Mouse (Mus musculus): Measurements from ENCODE around the gene Ano8. TPM values are rescaled to one million over a fixed set of nuclear protein-coding genes. Genes with fewer than 3 reads are reported as not detected.

The Ano8 gene
- polyA plus RNA-seq, 1 experiment from 2014 or later = 3.2 TPM

GRCm38 (mm10) chr8:71495811-71496210 is 10.0 kb upstream of the Ano8 start:
- H3K27me3 ChIP-seq (replicated peaks; ENCODE audit: low read depth, poor library complexity, severe bottlenecking) = no peaks in the 10 kb centered on the region
- 90% methylated on average over 5 of the region's 5 CpGs for WGBS

GRCm38 (mm10) chr8:71495039-71495438 is 9.3 kb upstream of the Ano8 start:
- peaks cover 51% of the 10 kb centered on the region for H3K4me1 ChIP-seq
- peak; percentile 87 for DNase-seq (ENCODE audit: low spot score)
- 25% methylated on average over 16 of the region's 16 CpGs for WGBS
- peaks cover 41% of the 10 kb centered on the region for H3K36me3 ChIP-seq (replicated peaks)
- H3K27me3 ChIP-seq (replicated peaks; ENCODE audit: low read depth, poor library complexity, severe bottlenecking) = no peaks in the 10 kb centered on the region
- H3K27ac ChIP-seq (replicated peaks) = peak overlapping the region; percentile 35; the same call in 1 of the 2 replicates
- no peak overlapping the region for H3K4me3 ChIP-seq
- no peaks in the 10 kb centered on the region for H3K9me3 ChIP-seq

More at GRCm38 (mm10) chr8:71495811-71496210, 10.0 kb upstream of the Ano8 start:
- no peak for DNase-seq (ENCODE audit: low spot score)
- Histone ChIP-seq H3K4me3 (no peak overlapping the region), H3K9me3 (no peaks in the 10 kb centered on the region), H3K36me3 (replicated peaks) (peaks cover 34% of the 10 kb centered on the region), H3K27ac (replicated peaks) (peak overlapping the region; percentile 26), H3K4me1 (peaks cover 53% of the 10 kb centered on the region)

- Histone ChIP-seq H3K27ac (replicated peaks) (peak overlapping the region; percentile 87), H3K4me1 (peaks cover 51% of the 10 kb centered on the region), H3K36me3 (replicated peaks) (peaks cover 48% of the 10 kb centered on the region), H3K9me3 (no peaks in the 10 kb centered on the region), H3K27me3 (replicated peaks; ENCODE audit: low read depth, poor library complexity, severe bottlenecking) (no peaks in the 10 kb centered on the region), H3K4me3 (peak overlapping the region; percentile 90)
- peak; percentile 89 for DNase-seq (ENCODE audit: low spot score)
- WGBS = under 1% methylated on average over 22 of the region's 22 CpGs
Observed at GRCm38 (mm10) chr8:71488454-71488853, 2.7 kb upstream of the Ano8 start.

GRCm38 (mm10) chr8:71487691-71488445 is 2.1 kb upstream of the Ano8 start, which contains the start of gene Gtpbp3:
TSS of gene Gtpbp3 (plus strand) at chr8:71488103.
- DNase-seq (ENCODE audit: low spot score) = peak; percentile 87
- Histone ChIP-seq H3K36me3 (replicated peaks) (peaks cover 48% of the 10 kb centered on the region), H3K9me3 (no peaks in the 10 kb centered on the region), H3K27me3 (replicated peaks; ENCODE audit: low read depth, poor library complexity, severe bottlenecking) (no peaks in the 10 kb centered on the region), H3K4me3 (peak within 1 kb of the TSS; percentile 90), H3K4me1 (peaks cover 51% of the 10 kb centered on the region), H3K27ac (replicated peaks) (peak within 1 kb of the TSS; percentile 87)
- WGBS = under 1% methylated on average over 33 of the region's 33 CpGs

- Histone ChIP-seq H3K27ac (replicated peaks) (peak overlapping the region; percentile 97), H3K36me3 (replicated peaks) (peaks cover 48% of the 10 kb centered on the region), H3K9me3 (no peaks in the 10 kb centered on the region), H3K4me3 (peak overlapping the region; percentile 92), H3K4me1 (peaks cover 59% of the 10 kb centered on the region), H3K27me3 (replicated peaks; ENCODE audit: low read depth, poor library complexity, severe bottlenecking) (peaks cover 12% of the 10 kb centered on the region)
- peak; percentile 42 for DNase-seq (ENCODE audit: low spot score)
- WGBS = 19% methylated on average over 7 of the region's 7 CpGs
Observed at GRCm38 (mm10) chr8:71486136-71486529, 370 bp upstream of the Ano8 start.

- DNase-seq (ENCODE audit: low spot score) = no peak
- peak overlapping the region; percentile 97; the same call in 1 of the 2 replicates for H3K27ac ChIP-seq (replicated peaks)
- H3K4me3 ChIP-seq = peak overlapping the region; percentile 92
- peaks cover 21% of the 10 kb centered on the region for H3K27me3 ChIP-seq (replicated peaks; ENCODE audit: low read depth, poor library complexity, severe bottlenecking)
- H3K36me3 ChIP-seq (replicated peaks) = peaks cover 50% of the 10 kb centered on the region
- peaks cover 61% of the 10 kb centered on the region for H3K4me1 ChIP-seq
- no peaks in the 10 kb centered on the region for H3K9me3 ChIP-seq
- WGBS = 94% methylated on average over 19 of the region's 19 CpGs
Observed at GRCm38 (mm10) chr8:71484736-71485135, 1.0 kb downstream of the Ano8 start.

- H3K4me1 ChIP-seq = peaks cover 52% of the 10 kb centered on the region
- 46% methylated on average over 8 of the region's 8 CpGs for WGBS
- no peaks in the 10 kb centered on the region for H3K9me3 ChIP-seq
- H3K27ac ChIP-seq (replicated peaks) = no peak overlapping the region
- peak; percentile 78 for DNase-seq (ENCODE audit: low spot score)
- peak overlapping the region; percentile 92 for H3K4me3 ChIP-seq
- H3K36me3 ChIP-seq (replicated peaks) = peaks cover 58% of the 10 kb centered on the region
- peaks cover 26% of the 10 kb centered on the region for H3K27me3 ChIP-seq (replicated peaks; ENCODE audit: low read depth, poor library complexity, severe bottlenecking)
Observed at GRCm38 (mm10) chr8:71483932-71484331, 1.8 kb downstream of the Ano8 start.

GRCm38 (mm10) chr8:71478943-71479342 is 6.8 kb downstream of the Ano8 start:
- 93% methylated on average over 11 of the region's 11 CpGs for WGBS
- Histone ChIP-seq H3K27me3 (replicated peaks; ENCODE audit: low read depth, poor library complexity, severe bottlenecking) (peaks cover 41% of the 10 kb centered on the region), H3K4me1 (peaks cover 41% of the 10 kb centered on the region), H3K9me3 (no peaks in the 10 kb centered on the region), H3K4me3 (peak overlapping the region; percentile 18; the same call in 1 of the 2 replicates), H3K36me3 (replicated peaks) (peaks cover 82% of the 10 kb centered on the region), H3K27ac (replicated peaks) (no peak overlapping the region)
- DNase-seq (ENCODE audit: low spot score) = no peak

GRCm38 (mm10) chr8:71477196-71477845 is 8.4 kb downstream of the Ano8 start:
- Histone ChIP-seq H3K27ac (replicated peaks) (peak overlapping the region; percentile 88), H3K9me3 (no peaks in the 10 kb centered on the region), H3K4me1 (peaks cover 40% of the 10 kb centered on the region), H3K4me3 (peak overlapping the region; percentile 71), H3K36me3 (replicated peaks) (peaks cover 82% of the 10 kb centered on the region), H3K27me3 (replicated peaks; ENCODE audit: low read depth, poor library complexity, severe bottlenecking) (peaks cover 40% of the 10 kb centered on the region)
- 38% methylated on average over 14 of the region's 14 CpGs for WGBS
- no peak for DNase-seq (ENCODE audit: low spot score)

- peaks cover 82% of the 10 kb centered on the region for H3K36me3 ChIP-seq (replicated peaks)
- peaks cover 34% of the 10 kb centered on the region for H3K4me1 ChIP-seq
- peak overlapping the region; percentile 71 for H3K4me3 ChIP-seq
- no peaks in the 10 kb centered on the region for H3K9me3 ChIP-seq
- H3K27me3 ChIP-seq (replicated peaks; ENCODE audit: low read depth, poor library complexity, severe bottlenecking) = peaks cover 30% of the 10 kb centered on the region
- H3K27ac ChIP-seq (replicated peaks) = peak overlapping the region; percentile 88
- WGBS = under 1% methylated on average over 120 of the region's 121 CpGs
- peak; percentile 87 for DNase-seq (ENCODE audit: low spot score)
Observed at GRCm38 (mm10) chr8:71476099-71476940, 9.4 kb downstream of the Ano8 start.

- H3K27ac ChIP-seq (replicated peaks) = peak overlapping the region; percentile 88; the same call in 1 of the 2 replicates
- H3K4me1 ChIP-seq = peaks cover 30% of the 10 kb centered on the region
- 31% methylated on average over 4 of the region's 4 CpGs for WGBS
- H3K27me3 ChIP-seq (replicated peaks; ENCODE audit: low read depth, poor library complexity, severe bottlenecking) = peaks cover 24% of the 10 kb centered on the region
- peak; percentile 20 for DNase-seq (ENCODE audit: low spot score)
- H3K36me3 ChIP-seq (replicated peaks) = peaks cover 82% of the 10 kb centered on the region
- H3K9me3 ChIP-seq = no peaks in the 10 kb centered on the region
- peak overlapping the region; percentile 71 for H3K4me3 ChIP-seq
Observed at GRCm38 (mm10) chr8:71475702-71476075, 10.1 kb downstream of the Ano8 start.
